Mouse (Mus musculus): ENCODE results near the gene Tnc. TPM values are rescaled to one million over a fixed set of nuclear protein-coding genes. Genes with fewer than 3 reads are reported as not detected.

Gene Tnc
- polyA plus RNA-seq (2014; fragmentation: Illumina TruSeq; extraction: RNeasy Lipid Tissue Mini Kit (QIAGEN cat#74804); ENCODE audit: low read depth, low replicate concordance) = 0.60 TPM

GRCm38 (mm10) chr4:64046831-64047493 is at the start of gene Tnc:
Gene Tnc, minus strand, starts transcription at chr4:64047015.

Other genes starting within 250 kb of the Tnc start
- gene Tnfsf8, start 185.7 kb downstream of the Tnc start, polyA plus RNA-seq (2014; fragmentation: Illumina TruSeq; extraction: RNeasy Lipid Tissue Mini Kit (QIAGEN cat#74804); ENCODE audit: low read depth, low replicate concordance) = 0.10 TPM